Mouse (Mus musculus): ENCODE measurements at regions not wholly inside any gene's neighbourhood (a gene's known extent, or its start where the extent isn't known, plus 50 kb on each side); places are given as distances from the start of the nearest gene placed in this dataset.

- TF ChIP-seq CTCF (IDR thresholded peaks at IDR 0.05; ENCODE audit: low read depth) (no peak), EP300 (IDR thresholded peaks at IDR 0.05; ENCODE audit: low read depth) (no peak)
Observed at GRCm38 (mm10) chr10:100197673-100198072, 137.8 kb upstream of the Gm4301 start.

Measured in liver, postnatal 0 days (tissue).